Comparison of ENCODE assay signal across 16 mouse cellular contexts in the genomic region with DNA sequence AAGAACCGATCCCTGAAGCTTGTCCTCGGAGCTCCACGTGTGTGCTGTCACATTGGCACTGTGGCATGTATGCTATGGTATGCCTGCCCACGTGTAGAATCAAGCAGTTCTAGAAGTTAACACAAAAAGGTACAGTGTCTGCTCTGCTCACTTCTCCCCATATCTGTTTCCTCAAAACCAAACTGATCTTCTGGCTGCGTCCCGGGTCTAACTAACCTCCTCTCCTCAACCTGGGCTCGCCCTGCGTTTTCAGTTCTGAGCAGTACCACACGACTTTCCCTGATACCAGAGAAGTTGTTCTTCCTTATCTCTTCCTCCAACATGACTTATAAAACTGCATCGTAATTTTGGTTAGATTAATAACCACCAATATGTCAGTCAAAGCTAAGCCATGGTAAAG. TPM values are rescaled to one million over a fixed set of nuclear protein-coding genes. Genes with fewer than 3 reads are reported as not detected.
DNase-seq lines count a peak whose midpoint lies in the region; ATAC-seq and TF ChIP-seq lines count a peak whose summit lies in the region.
"Had no signal": no experiment of that assay in that cellular context is flagged by ENCODE, and none has a peak within 500 bp of the region (broad histone marks: within the 10 kb centered on the region; RNA-seq: fewer than 3 reads in every experiment).

No protein-coding gene starts in this region.

- peak; percentile 81 for ATAC-seq in liver, embryonic 13.5 days (ENCODE audit: low read depth)
- ATAC-seq in intestine, embryonic 16.5 days = no peak
- ATAC-seq in inflammation-experienced regulatory T-cells, adult 6 months = no peak
- ATAC-seq: forebrain, postnatal 0 days had no signal

- peak overlapping the region; percentile 70 for H3K9ac ChIP-seq in liver, embryonic 13.5 days
- H3K9ac ChIP-seq in intestine, embryonic 16.5 days (ENCODE audit: low read depth, low read length) = no peak overlapping the region
- H3K9ac ChIP-seq: embryonic facial prominence, embryonic 13.5 days; forebrain, postnatal 0 days; hindbrain, embryonic 14.5 days had no signal

- intact Hi-C loops in gastrocnemius, adult 2 months (cut with DNase I) = no loop called here

- peak overlapping the region; percentile 70 for H3K4me2 ChIP-seq in liver, embryonic 13.5 days
- H3K4me2 ChIP-seq in intestine, embryonic 16.5 days (ENCODE audit: low read depth, low read length) = no peak overlapping the region
- H3K4me2 ChIP-seq: embryonic facial prominence, embryonic 13.5 days; hindbrain, embryonic 14.5 days had no signal

- H3K4me3 ChIP-seq in gastrocnemius, adult 2 months = peak overlapping the region; percentile 5
- H3K4me3 ChIP-seq in liver, embryonic 13.5 days (replicated peaks) = peak overlapping the region; percentile 47
- H3K4me3 ChIP-seq in intestine, embryonic 16.5 days (ENCODE audit: low read length) = no peak overlapping the region
- H3K4me3 ChIP-seq: embryonic facial prominence, embryonic 13.5 days; myocyte had no signal

- DNase-seq in gastrocnemius, adult 2 months = no peak
- DNase-seq in gastrocnemius, postnatal 4 days (ENCODE audit: low spot score in 2 of 2) = no peak
- DNase-seq in spleen, postnatal 36 days (ENCODE audit: low spot score in 2 of 2) = peak; percentile 31 to 53
- DNase-seq in spleen, adult 18-20 months = no peak
- peak; percentile 64 for DNase-seq in liver, embryonic 13.5 days
- DNase-seq in frontal cortex, postnatal 25 days (ENCODE audit: low spot score in 2 of 2) = no peak
- DNase-seq: adrenal gland, postnatal 10 days; forebrain, postnatal 0 days; kidney, postnatal 4 days had no signal

- H3K4me1 ChIP-seq in liver, embryonic 13.5 days (replicated peaks) = peaks cover 99% of the 10 kb centered on the region
- H3K4me1 ChIP-seq in intestine, embryonic 16.5 days (ENCODE audit: control insufficient read depth, insufficient read depth, low read length) = peaks cover 6% of the 10 kb centered on the region; the same call in 1 of the 2 replicates

- TF ChIP-seq CTCF in gastrocnemius, adult 2 months (IDR thresholded peaks at IDR 0.05) = no peak

- WGBS in liver, embryonic 13.5 days (ENCODE audit: insufficient replicate concordance) = 21% methylated on average over 10 of the region's 10 CpGs
- 49% methylated on average over 10 of the region's 10 CpGs for WGBS in intestine, embryonic 16.5 days

- H3K9me3 ChIP-seq in liver, embryonic 13.5 days (replicated peaks) = no peaks in the 10 kb centered on the region
- no peaks in the 10 kb centered on the region for H3K9me3 ChIP-seq in intestine, embryonic 16.5 days (ENCODE audit: control insufficient read depth, low read length)
- H3K9me3 ChIP-seq: embryonic facial prominence, embryonic 13.5 days had no signal

- H3K27ac ChIP-seq in gastrocnemius, adult 2 months = peak overlapping the region; percentile 2; the same call in 1 of the 2 replicates
- H3K27ac ChIP-seq in liver, embryonic 13.5 days = peak overlapping the region; percentile 98
- no peak overlapping the region; the same call in 1 of the 2 replicates for H3K27ac ChIP-seq in intestine, embryonic 16.5 days (ENCODE audit: low read length)
- H3K27ac ChIP-seq: embryonic facial prominence, embryonic 13.5 days; hindbrain, embryonic 14.5 days had no signal

- no peaks in the 10 kb centered on the region for H3K27me3 ChIP-seq in liver, embryonic 13.5 days
- no peaks in the 10 kb centered on the region for H3K27me3 ChIP-seq in intestine, embryonic 16.5 days (replicated peaks; ENCODE audit: control insufficient read depth, insufficient read depth, low read length)
- H3K27me3 ChIP-seq: embryonic facial prominence, embryonic 13.5 days had no signal

- peaks cover 71% of the 10 kb centered on the region for H3K36me3 ChIP-seq in liver, embryonic 13.5 days
- no peaks in the 10 kb centered on the region for H3K36me3 ChIP-seq in intestine, embryonic 16.5 days (ENCODE audit: control insufficient read depth, insufficient read depth, low read length)

RNA-seq across cellular contexts. Expression of a gene that starts 9.2 kb away (rescaled TPM):
- 10 to 100 TPM; 17.1 to 30.1 TPM for total RNA-seq in gastrocnemius, adult 2 months (2021)
- total RNA-seq in gastrocnemius, postnatal 4 days (2021) = 10 to 100 TPM; 34.1 to 50.4 TPM
- polyA plus RNA-seq in liver, embryonic 13.5 days (2015; fragmentation: Nextera tagmentation; extraction: Ambion mirVana) = 128 and 160 TPM in 2 replicates
- polyA plus RNA-seq in intestine, embryonic 16.5 days (2015; fragmentation: Nextera tagmentation; extraction: Ambion mirVana) = 64.7 and 66.0 TPM in 2 replicates
- 1 to 10 TPM; 1.7 to 4.9 (median 1.8) TPM for polyA plus RNA-seq in inflammation-experienced regulatory T-cells, adult 6 months (2017; shearing (Covaris generic))

RNA-seq across cellular contexts. Expression of a gene that starts 39.9 kb away (rescaled TPM):
- total RNA-seq in gastrocnemius, adult 2 months (2021) = not detected
- not detected for total RNA-seq in gastrocnemius, postnatal 4 days (2021)
- polyA plus RNA-seq in liver, embryonic 13.5 days (2015; fragmentation: Nextera tagmentation; extraction: Ambion mirVana) = not detected in 2 replicates
- polyA plus RNA-seq in intestine, embryonic 16.5 days (2015; fragmentation: Nextera tagmentation; extraction: Ambion mirVana) = not detected in 2 replicates
- not detected for polyA plus RNA-seq in inflammation-experienced regulatory T-cells, adult 6 months (2017; shearing (Covaris generic))
- total RNA-seq: adrenal gland, postnatal 10 days; forebrain, postnatal 0 days; heart, adult 8-10 months; left cerebral cortex, postnatal 4 days had no signal
- polyA plus RNA-seq: embryonic facial prominence, embryonic 13.5 days; forebrain, postnatal 0 days; hindbrain, embryonic 14.5 days; myocyte had no signal

Comparison
In these comparisons a context has a peak if more than half of its experiments do, and no peak if none do; other contexts are left out.
1. DNase-seq: peak in spleen, postnatal 36 days (2 of 2) and liver, embryonic 13.5 days (single experiment); none in gastrocnemius, adult 2 months (single experiment), gastrocnemius, postnatal 4 days (0 of 2), spleen, adult 18-20 months (0 of 2) and frontal cortex, postnatal 25 days (0 of 2).
2. RNA of a gene that starts 9.2 kb away (polyA plus RNA-seq): 128 to 160 TPM in liver, embryonic 13.5 days and 64.7 to 66.0 TPM in intestine, embryonic 16.5 days; 1.7 to 4.9 TPM in inflammation-experienced regulatory T-cells, adult 6 months; every median in the first group is over 10 times any median in the second.